Mouse (Mus musculus) gastrocnemius, adult 2 months (tissue): ENCODE measurements at regions not wholly inside any gene's neighbourhood (a gene's known extent, or its start where the extent isn't known, plus 50 kb on each side); places are given as distances from the start of the nearest gene placed in this dataset.

Source experiments
- DNase-seq: peaks from one replicate; pipeline ENCODE4 v3.0.0; 2022
- H3K27ac ChIP-seq: fragments of 200-600 bp; 2 replicates; pipeline ENCODE4 v1.8.1; 2022; ENCODE audit warnings: mild to moderate bottlenecking
- H3K4me3 ChIP-seq: fragments of 200-600 bp; 2 replicates; pipeline ENCODE4 v1.8.1; 2022; ENCODE audit warnings: mild to moderate bottlenecking, moderate library complexity
- CTCF ChIP-seq: fragments of 200-600 bp; IDR thresholded peaks from 2 replicates; pipeline ENCODE4 v1.8.1; 2022; ENCODE audit warnings: antibody characterized with exemption, mild to moderate bottlenecking, moderate library complexity
- intact Hi-C: fragments of 180-260 bp; cut with DNase I; formaldehyde crosslinking; loops from one replicate; pipeline ENCODE4 v1.15.1; 2025

GRCm38 (mm10) chr12:106566361-106566760, 556.3 kb downstream of the Vrk1 start:
- DNase-seq: no peak
- Histone ChIP-seq H3K4me3 (no peak overlapping the region), H3K27ac (no peak overlapping the region)
- TF ChIP-seq CTCF: no peak
- intact Hi-C loops: no loop called here

- intact Hi-C loops: no loop called here
- no peak overlapping the region for H3K27ac ChIP-seq
- no peak for TF ChIP-seq CTCF
- DNase-seq: no peak
- no peak overlapping the region for H3K4me3 ChIP-seq
These were observed 557.1 kb downstream of the Vrk1 start for GRCm38 (mm10) chr12:106567116-106567515.

- intact Hi-C loops: no loop called here
- H3K27ac ChIP-seq: no peak overlapping the region
- no peak overlapping the region for H3K4me3 ChIP-seq
- TF ChIP-seq CTCF: no peak
- DNase-seq: no peak
These were observed 558.6 kb downstream of the Vrk1 start for GRCm38 (mm10) chr12:106568541-106569085.

- no peak for DNase-seq
- TF ChIP-seq CTCF: no peak
These were observed 562.9 kb downstream of the Vrk1 start for GRCm38 (mm10) chr12:106572956-106573355.

GRCm38 (mm10) chr12:106582760-106583159, 572.7 kb downstream of the Vrk1 start:
- no peak for TF ChIP-seq CTCF
- intact Hi-C loops: no loop called here
- DNase-seq: no peak
- Histone ChIP-seq H3K27ac (no peak overlapping the region), H3K4me3 (no peak overlapping the region)

More at GRCm38 (mm10) chr12:106572956-106573355, 562.9 kb downstream of the Vrk1 start:
- no peak overlapping the region for H3K27ac ChIP-seq
- H3K4me3 ChIP-seq: no peak overlapping the region
- intact Hi-C loops: no loop called here

- intact Hi-C loops: no loop called here
- no peak overlapping the region for H3K27ac ChIP-seq
- no peak for DNase-seq
- no peak for TF ChIP-seq CTCF
- H3K4me3 ChIP-seq: no peak overlapping the region
These were observed 575.6 kb downstream of the Vrk1 start for GRCm38 (mm10) chr12:106585626-106586025.

GRCm38 (mm10) chr12:106592686-106593085, 582.7 kb downstream of the Vrk1 start:
- no peak for TF ChIP-seq CTCF
- no peak overlapping the region for H3K27ac ChIP-seq
- intact Hi-C loops: no loop called here
- DNase-seq: no peak
- no peak overlapping the region for H3K4me3 ChIP-seq

- no peak for TF ChIP-seq CTCF
- intact Hi-C loops: no loop called here
- no peak overlapping the region for H3K27ac ChIP-seq
- H3K4me3 ChIP-seq: no peak overlapping the region
- no peak for DNase-seq
These were observed 587.6 kb downstream of the Vrk1 start for GRCm38 (mm10) chr12:106597636-106598035.

GRCm38 (mm10) chr12:106607240-106607639, 597.2 kb downstream of the Vrk1 start:
- intact Hi-C loops: no loop called here
- H3K27ac ChIP-seq: no peak overlapping the region
- no peak for TF ChIP-seq CTCF
- no peak for DNase-seq
- no peak overlapping the region for H3K4me3 ChIP-seq

GRCm38 (mm10) chr12:106607655-106608337, 597.8 kb downstream of the Vrk1 start:
- DNase-seq: no peak

GRCm38 (mm10) chr12:106618684-106619083, 608.7 kb downstream of the Vrk1 start:
- Histone ChIP-seq H3K4me3 (no peak overlapping the region), H3K27ac (no peak overlapping the region)
- TF ChIP-seq CTCF: no peak
- DNase-seq: no peak
- intact Hi-C loops: no loop called here

More at GRCm38 (mm10) chr12:106607655-106608337, 597.8 kb downstream of the Vrk1 start:
- no peak overlapping the region for H3K4me3 ChIP-seq
- no peak overlapping the region for H3K27ac ChIP-seq
- TF ChIP-seq CTCF: no peak
- intact Hi-C loops: no loop called here

GRCm38 (mm10) chr12:106626786-106627185, 616.8 kb downstream of the Vrk1 start:
- H3K4me3 ChIP-seq: no peak overlapping the region
- intact Hi-C loops: no loop called here
- no peak for TF ChIP-seq CTCF
- H3K27ac ChIP-seq: no peak overlapping the region
- no peak for DNase-seq

- no peak for TF ChIP-seq CTCF
- Histone ChIP-seq H3K4me3 (no peak overlapping the region), H3K27ac (no peak overlapping the region)
- intact Hi-C loops: no loop called here
- no peak for DNase-seq
These were observed 622.5 kb downstream of the Vrk1 start for GRCm38 (mm10) chr12:106632566-106632965.

GRCm38 (mm10) chr12:106633096-106633495, 623.1 kb downstream of the Vrk1 start:
- DNase-seq: no peak
- no peak for TF ChIP-seq CTCF
- intact Hi-C loops: no loop called here
- no peak overlapping the region for H3K4me3 ChIP-seq
- H3K27ac ChIP-seq: no peak overlapping the region
